Mouse (Mus musculus) layer of hippocampus, adult 9-10 months (tissue): ENCODE measurements around the gene Olfr1466.

Source experiments
- DNase-seq: peaks from one replicate; pipeline ENCODE4 v3.0.0; 2022; ENCODE audit warnings: low spot score

Gene Olfr1466

DNA sequence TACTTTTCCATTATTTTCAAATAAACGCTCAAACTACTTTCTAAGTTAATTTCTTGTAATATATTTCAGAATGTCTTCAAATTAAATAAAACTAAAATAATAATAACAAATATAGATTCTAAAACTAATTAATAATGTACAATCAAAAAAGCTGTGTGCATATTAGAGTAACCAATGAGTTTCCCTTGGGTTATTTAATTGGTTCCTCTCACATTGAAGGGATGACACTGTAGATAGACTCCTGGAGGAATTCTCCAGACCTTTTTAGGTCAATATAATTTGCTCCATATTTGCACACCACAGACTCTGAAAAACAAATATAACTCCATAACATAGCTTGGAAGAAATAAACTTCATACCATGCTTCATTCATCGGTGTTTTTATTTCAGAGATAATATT, at the start of gene Olfr1466:
Gene Olfr1466, plus strand, starts transcription at position 301 of the 400 bp plus-strand sequence.
- DNase-seq, result no peak

DNA sequence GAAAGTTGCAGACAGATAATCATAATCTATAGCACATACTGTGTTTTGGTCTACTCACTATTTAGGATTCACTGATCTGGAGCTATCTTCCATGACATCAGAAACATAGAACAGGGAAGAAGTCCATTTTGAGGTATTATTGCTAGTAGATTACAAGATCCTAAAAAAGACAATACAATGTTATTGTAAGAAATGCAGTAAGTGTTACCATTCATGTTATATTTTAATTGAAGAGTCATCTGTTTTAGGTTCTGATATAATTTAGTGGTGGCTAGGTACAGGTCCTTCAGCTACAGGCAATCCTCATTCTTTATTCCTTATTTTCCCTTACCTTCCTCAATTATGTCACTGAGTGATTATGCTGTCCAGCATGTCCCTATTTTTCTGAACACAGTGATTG, 23.2 kb upstream of the Olfr1466 start, which contains the start of gene Olfr1465:
Gene Olfr1465, minus strand, starts transcription at position 101 of the 400 bp plus-strand sequence.
- DNase-seq, result no peak

DNA sequence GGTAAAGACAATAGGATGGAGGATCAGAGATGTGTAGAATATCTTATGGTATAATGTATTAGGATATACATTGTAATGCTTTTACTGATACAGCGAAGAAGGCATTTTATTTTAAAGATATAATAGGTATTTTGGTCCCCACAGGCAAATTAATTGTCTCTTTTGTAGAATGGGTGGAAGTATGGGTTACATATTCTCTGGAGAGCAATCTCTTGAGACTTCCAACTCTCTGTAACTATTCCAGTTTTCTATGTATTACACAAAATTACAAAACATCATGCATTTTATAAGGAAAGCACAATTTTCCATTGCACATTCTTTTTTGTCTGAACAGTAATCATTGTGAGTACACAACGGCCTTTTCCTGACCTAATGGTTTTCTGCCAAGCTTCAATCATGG, 23.3 kb downstream of the Olfr1466 start, which contains the start of gene Olfr1467:
Gene Olfr1467, plus strand, starts transcription at position 301 of the 400 bp plus-strand sequence.
- DNase-seq, result no peak
